Mouse (Mus musculus) spleen, adult 2 months (tissue): ENCODE data around the gene Mbd4.

Experiments used
- CTCF ChIP-seq: fragments of 200-500 bp; IDR thresholded peaks from 2 replicates; pipeline ENCODE4 v1.5.1; 2011; ENCODE audit warnings: mild to moderate bottlenecking, inconsistent platforms; ENCODE audit not compliant: insufficient read depth, insufficient read length, insufficient replicate concordance; ENCODE audit errors: extremely low read depth
- POLR2A ChIP-seq: fragments of 200-500 bp; IDR thresholded peaks from 2 replicates; pipeline ENCODE4 v1.6.1; 2011; ENCODE audit warnings: low read depth, low read length, inconsistent platforms

DNA sequence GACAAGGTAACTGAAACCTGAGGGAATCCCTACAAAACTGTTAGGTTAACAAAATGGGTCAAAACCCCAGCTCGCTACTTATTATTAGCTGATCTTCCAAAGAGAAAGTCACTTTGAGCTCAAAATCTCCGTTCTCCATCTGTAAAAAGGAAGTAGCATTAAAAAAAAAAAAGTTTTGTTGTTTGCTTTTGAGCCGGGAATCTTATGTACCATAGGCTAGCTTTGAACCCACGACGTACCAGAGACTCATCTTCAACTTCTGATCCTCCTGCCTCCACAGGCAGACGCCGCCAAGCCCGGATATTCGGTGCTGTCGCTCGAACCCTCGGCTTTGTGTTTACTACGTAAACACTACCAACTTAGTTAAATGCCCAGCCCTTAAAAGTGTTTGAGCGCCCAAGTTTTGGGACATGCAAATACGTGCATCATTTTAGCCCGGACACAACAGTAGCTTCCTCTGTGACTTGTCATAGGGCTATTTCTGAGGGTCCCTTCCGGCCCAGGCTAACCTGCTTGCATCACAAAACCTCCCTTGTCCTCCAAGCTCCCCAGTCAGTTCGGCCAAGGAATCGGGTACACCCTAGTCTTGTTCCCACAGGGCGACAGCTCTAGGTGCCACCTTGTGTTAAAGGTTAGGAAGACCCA lies 603 bp downstream of the Mbd4 start:
- TF ChIP-seq CTCF, result no peak
- TF ChIP-seq POLR2A, result no peak
